Mouse (Mus musculus) spleen, postnatal 36 days (tissue): ENCODE results near the gene Nup88.
"Not testable (repeated sequence)": the region's sequence is repeated elsewhere in the genome, so short reads cannot be mapped to it uniquely, and the experiment has no call there.

Experiments used
- DNase-seq, 2 experiments: peaks; one replicate each; pipeline ENCODE4 v3.0.0; 2022; ENCODE audit warnings: low spot score in 2 of 2, mixed read lengths in 1 of 2

Nup88 gene

DNA sequence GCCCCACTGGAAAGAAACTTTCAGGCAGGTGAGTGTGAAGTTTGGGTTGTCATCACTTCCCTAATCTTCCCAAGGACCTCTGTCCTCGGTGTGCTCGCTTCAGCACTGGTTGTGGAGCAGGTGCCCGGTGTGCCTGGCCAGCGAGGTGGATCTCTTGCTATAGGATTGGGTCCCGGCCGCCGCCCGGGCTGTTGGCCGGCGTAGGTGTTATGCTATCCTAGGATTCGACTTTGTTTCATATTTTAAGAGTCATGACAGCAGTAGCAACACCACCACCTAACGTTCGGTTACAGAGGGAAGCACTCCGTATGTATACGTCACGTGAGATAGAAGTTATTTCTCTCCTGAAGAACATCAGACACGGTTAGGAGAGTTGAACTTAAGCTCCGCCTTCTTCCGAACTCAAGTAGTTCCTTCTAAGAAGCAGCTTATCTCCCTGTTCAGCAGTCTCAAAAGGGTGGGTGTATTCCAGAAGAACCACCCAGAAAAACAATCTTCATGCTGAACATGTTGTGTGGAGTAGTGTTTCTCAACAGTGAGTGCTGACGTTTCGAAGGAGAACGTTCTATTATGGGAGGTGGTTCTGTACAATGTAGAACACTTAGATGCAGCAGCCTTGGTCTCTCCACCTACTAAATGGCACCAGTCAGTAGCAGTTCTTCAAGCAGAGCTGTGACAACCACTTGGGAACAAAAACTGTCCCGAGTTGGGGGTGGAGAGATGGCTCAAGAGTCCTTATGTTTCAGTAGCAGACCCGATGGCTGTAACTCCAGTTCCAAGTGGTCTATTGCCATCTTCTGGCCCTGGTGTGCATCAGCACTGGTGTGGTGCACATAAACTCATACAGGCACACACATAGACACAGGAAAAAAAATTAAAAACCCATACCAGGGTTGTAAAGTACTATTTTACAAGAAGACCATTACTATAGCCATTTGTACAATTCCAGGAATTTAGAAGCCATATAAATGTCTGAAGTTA, 1.1 kb upstream of the Nup88 start:
- peak; percentile 52 to 75 for DNase-seq

DNA sequence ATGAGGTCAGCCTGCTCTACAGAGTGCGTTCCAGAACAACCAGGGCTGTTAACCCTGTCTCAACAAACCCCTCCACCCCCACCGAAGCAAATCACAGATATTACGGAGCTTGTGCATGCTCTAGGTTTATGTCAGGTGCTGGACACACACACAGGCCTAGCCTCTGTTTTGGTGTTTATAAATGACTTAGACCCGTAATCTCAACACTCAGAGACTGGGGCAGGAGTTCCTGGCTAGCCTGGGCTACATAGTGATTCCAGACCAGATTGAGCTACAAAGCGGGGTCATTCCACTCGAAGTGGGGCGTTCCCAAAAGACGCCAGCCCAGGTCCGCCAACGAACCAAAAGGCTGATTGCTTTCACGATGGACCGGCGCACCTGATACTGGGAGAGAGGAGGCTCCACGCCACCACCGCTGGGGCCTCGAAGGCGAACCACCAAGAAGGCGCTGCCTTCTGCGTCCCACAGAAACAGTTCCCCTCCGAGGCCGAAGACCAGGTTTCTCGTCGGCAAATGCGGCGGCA, 440 bp downstream of the Nup88 start:
- no peak for DNase-seq

DNA sequence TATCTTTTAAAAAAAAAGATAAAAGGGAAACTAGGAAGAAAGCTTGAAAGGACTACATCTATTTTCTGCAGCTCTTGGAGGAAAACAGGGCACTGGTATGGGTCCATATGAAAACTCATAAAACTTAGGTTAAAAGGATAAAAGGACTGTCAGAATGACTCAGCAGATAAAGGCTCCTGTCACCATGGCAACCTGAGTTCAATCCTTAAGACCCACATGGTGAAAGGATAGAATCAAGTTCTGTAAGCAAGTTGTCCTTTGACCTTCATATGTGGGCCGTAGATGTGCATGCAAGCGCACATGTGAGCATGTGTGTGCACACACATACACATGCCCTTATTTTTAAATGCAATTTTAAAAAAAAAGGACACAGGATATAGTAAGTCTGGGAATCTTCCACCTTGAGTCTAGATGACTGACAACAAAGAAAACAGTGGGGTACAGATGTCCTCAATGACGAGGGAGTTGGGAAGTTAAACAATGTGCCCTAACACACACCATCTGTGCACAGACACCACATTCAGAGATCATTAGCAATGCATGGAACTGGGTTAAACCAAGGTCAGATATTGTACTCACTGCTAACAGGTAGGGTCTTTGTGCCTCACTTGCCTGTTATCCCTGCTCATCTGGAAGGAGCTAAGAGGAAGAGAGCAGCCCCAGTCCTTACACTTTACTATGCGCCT, 5.4 kb downstream of the Nup88 start:
- no peak for DNase-seq

DNA sequence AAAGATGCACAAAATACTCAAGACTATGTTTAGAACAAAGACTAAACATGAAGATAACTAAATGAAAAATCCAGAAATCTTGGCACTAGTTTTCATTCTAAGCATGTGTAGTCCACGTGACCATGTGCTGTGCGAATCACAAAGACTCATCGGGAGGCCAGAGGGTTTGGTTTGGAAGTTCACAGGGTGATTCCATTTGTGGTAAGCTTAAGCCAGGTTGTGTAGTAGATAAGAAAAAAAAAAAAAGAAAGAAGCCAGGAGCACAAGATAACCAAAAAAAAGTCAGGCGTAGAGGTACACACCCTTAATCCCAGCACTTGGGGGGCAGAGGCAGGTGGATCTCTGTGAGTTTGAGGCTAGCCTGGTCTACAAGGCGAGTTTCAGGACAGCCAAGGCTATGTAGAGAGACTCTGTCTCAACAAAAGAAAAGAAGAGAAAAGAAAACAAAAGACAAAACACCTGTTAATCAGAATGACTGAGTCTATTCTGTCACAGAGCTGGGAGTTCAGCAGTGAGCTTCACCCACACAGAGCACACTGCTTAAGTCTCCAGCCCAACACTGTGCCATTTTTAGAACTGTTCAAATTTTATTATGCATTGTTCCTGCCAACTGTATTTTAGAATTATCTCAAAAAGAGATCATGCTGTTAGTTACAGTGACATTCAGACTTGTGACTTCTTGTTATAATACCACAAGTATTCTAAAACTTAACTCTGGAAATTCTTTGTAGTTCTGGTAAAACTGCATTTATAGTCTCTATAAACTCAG, 8.8 kb downstream of the Nup88 start:
- DNase-seq = no peak

DNA sequence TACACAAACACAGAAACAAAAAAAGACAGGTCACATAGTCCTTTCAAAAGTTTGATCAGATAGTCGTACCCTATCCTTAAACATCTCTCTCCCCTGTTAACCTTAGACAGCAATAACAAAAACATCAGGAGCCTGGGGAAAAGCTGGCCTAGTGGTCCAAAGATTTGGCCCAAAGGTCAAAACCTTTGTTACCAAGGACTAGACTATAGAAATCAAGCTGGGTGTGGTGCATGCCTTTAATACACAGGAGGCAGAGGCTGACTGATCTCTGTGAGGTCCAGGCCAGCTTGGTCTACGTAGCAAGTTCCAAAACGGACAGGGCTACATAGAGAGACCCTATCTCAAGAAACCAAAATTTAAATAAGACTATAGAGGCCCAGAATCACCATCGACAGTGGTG, 15.1 kb downstream of the Nup88 start:
- DNase-seq = no peak

DNA sequence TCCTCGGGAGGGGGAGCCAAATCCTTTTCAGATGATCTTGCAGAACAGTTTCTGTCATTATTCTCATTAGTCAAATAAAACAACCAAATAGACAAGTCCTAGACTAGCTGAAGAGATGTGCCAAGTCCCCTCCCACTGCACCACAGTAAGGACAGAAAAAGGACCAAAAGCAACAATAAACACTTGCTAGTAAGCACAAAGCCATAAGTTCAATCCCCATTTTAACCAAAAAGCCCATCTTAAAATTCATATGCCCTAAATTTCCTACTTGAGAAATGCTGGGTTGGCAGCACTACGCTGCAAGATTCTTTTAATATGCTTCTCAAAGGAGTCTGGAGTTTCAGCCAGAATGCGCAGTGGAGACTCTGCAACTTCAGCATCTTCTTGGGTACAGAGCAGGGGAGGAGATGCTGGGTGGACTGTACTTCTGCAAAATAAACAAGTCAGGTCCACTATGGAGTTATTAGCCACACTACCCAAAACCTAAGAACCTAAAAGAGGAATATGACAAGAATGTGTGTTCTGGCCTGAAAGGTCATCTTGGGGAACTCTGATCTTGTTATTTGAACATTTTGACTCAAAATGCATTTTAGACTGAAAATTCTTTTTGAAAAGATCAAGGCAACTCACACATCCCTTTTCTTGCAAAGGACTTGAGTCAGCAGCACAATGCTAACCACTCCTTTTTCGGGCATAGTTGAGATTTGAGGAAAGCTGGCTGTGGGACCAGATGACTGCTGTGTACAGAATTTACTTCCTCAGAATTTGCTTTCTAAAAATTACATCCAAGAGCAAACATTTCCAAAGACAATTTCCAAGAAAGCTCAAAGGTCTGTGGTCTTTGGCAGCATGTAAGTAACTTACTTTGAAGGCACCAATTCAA, 24.6 kb downstream of the Nup88 start:
- DNase-seq = no peak

DNA sequence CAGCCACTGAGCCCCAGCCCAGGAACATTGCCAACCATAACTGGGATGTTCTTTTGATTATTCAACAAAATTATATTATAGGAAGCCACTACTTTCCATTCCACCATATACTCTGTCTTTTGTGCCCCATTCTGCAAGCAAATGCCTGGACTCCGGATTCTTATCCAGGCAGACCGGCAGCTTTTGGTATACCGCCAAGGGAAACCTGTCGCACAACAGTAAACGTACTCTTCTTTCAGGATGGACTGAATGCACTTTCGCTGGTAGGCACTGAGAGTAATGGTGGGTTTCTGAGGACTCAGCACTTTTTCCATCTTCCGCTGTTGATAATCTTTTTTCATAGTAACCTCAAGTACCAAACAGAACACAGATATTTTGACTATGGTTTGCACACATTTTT, 26.1 kb downstream of the Nup88 start:
- DNase-seq = no peak

DNA sequence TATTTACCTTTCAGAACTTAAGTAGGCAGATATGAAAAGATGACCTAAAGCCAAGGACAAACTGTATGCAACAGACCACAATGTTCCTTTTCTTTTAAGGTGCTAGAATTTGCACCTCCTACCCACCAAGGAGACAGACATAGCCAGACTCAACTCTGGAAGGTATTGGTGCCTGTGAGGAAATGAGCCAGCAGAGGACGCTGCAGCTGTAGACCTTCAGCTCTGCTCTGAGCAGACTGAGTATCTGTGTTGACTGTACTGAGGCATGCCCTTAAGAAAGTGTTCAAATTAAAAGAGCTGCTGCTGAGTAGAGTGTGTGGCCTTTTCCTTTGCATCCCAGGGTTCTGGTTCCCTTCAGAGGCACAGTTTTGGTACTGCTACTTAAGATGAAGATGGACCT, 27.2 kb downstream of the Nup88 start:
- DNase-seq = no peak

DNA sequence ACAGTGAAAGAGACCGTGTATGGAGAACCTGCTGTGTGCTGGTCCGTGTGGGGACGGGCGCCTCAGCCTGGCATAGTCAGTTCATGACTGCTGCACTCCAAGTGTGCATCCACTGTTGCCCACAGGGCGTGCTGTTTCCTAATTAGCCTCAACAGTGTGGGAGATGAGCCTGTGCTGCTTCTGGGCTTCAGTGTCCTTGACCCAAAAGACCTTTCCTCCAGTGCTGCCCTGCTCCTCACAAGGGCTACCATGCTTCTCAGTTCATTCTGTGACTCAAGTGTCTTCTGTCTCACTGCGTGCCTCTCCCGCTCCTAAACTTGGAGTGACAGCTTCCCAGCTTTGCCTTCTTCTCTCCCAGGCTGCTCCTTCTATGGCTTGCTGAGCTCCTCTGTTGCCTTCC, 34.5 kb downstream of the Nup88 start:
- no peak for DNase-seq

DNA sequence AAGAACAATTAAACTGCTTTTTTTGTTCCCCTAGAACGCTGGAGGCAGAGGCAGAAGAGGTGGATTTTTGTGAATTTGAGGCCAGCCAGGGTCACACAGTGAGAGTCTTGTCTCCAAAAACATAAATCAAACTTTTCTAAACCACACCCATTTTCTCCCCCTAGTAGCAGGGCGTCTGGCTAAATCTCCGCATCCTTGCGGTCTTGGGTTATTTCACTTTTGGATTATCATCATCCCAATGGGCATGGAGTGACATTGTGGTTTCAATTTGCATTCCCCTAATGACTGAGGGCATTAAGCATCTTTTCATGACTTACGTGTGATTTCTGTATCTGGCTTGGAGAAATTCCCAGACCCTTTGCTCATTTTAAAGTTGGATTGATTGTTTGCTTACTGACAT, 38.3 kb downstream of the Nup88 start:
- DNase-seq = no peak

DNA sequence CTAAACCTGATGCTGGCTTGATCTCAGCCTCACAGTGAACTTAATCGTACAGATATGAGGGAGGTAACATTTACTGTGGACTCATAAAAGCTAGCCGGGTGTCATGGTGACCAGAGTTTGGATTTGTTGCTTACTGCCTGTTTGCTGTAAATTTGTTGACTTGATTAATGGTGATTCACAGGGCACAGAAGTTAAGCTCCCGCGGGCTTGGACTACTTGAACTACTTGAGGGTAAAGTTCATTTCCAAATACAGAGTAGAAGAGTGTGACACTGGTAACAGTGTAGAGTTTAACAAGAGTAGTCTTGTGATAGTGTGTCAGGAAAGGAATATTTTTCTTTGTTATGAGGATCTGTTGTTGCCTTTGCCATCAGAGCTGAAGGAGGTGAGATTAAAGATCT, 50.2 kb downstream of the Nup88 start:
- DNase-seq = no peak

DNA sequence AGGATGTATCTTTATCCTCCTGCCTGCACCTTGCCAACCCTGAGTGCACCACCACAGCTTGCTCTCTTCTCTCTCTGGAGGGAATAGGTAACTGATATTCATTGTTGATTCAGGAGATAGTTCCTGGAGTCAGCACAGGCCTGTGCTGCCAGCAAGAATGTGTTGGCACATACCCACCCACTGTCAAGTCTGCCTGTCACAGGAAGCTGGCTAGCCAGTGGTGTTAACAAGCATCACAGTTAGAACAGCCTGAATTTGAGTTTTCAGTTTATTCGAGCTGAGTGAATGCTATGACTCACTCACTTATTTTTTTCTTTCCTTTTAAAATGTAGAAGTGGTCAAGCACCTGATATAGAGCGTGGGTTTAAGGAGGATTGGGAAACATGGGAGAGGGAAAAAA, 51.9 kb downstream of the Nup88 start:
- no peak for DNase-seq

DNA sequence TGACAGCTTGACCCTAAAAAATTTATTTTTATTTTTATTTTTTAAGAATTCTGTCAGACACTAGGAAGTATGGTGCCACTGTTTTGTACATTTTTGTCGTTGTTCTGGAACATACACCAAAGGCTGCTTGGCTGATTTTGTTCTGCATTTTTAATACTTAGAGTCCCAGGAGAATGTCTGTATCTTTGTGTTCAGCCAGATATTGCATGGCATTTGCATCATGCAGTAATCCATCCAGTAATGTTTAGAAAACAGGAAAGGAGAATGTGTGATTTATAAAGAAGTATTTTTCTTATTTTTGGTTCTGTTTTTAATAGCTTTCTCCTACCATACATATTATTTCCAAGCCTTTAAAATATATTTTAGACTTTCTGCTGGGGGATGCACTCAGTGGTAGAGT, 57.9 kb downstream of the Nup88 start:
- DNase-seq = no peak

DNA sequence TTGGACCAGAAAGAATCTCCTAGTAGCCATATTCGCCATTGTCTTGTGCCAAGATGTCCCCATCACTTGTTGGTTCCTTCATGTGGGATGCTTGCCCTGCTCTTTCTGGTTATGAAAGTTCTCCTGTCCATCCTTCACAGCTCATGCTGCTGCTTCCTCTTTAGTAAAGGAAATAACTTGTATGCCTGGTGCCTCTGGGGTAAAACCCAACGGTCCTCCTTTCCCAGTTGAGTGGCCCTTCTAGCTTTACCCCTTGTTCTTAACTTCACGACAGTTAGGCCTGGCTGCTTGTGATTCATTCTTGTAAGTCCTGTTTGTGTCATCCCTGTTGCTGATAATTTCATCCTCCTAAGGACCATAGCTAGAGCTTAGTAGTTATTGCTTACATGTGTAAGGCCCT, 58.5 kb downstream of the Nup88 start:
- DNase-seq = peak; percentile 5 to 19

DNA sequence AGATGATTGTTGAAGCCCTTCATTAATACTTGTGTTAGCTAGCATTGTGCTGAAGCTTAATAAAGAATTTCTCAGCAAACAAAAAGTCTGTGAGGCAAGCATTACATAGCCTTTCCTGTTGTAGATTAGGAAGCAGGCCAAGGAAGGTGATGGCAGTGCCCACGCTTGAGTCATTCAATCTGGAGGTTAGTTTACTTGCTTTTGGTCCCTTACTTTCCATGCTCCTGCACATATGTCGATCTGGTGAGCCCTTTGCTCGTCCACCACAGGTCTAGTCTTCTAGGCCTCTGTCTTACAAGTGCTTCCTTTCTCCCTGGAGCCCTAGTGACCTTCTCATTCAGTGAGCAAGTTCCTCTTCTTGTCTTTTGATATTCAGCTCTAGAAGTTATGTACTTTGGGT, 63.1 kb downstream of the Nup88 start:
- no peak for DNase-seq

DNA sequence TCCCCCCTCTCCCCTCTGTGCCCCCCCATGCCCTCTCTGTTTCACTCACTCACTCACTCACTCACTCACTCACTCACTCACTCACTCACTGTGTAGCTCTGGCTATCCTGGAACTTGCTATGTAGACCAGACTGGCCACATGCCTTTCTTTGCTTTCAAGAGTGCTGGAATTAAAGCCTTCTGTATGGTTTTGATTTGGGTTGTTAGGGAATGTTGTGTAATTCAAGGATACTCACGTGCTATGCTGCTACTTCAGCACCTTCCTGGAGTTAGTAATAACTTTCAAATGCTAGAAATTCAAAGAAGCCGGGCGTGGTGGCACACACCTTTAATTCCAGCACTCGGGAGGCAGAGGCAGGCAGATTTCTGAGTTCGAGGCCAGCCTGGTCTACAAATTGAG, 71.6 kb downstream of the Nup88 start:
- DNase-seq = not testable (repeated sequence)

DNA sequence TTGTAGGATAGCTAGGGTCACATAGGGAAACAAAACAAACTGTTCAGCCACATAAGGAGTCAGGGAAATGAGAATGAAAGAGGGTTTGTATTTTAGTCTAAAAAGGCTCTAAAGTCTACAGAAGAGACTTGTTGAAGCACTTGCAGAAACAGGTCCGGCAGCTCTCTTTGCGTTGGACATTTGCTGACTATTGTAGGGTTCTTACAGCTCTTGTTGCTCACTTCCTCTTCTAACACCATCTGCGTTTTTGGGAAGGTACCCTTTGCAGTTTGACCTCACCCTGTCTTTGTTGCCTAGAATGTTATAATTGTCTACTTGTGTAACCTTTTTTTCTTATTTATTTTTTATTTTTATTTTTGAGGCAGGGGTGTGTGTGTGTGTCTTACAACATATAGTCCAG, 72.1 kb downstream of the Nup88 start:
- DNase-seq = peak; percentile 6 to 11
